Mouse (Mus musculus): ENCODE results near the gene Cnpy3. TPM values are rescaled to one million over a fixed set of nuclear protein-coding genes. Genes with fewer than 3 reads are reported as not detected.

Cnpy3 gene
- polyA plus RNA-seq, 1 experiment from 2014 or later: 54.9 TPM

DNA sequence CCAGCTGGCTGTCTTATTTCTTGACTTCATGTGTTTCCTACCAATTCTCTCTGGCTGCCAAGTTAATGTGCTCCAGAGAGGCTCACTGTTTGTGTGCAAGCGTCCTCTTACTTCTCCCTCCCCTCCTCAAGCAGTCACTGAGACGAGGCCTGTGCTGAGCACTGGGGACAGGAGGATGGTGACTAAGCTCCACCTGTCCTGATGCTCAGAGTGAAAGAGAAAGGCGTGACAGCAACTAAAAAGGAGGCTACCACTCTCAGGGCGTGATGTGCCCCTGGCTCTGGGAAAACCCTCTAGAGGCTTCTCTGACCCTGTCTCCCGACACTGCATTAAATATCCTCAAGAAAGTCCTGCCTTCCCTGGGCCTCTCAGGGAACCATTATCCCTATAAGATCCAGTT lies 2.7 kb downstream of the Cnpy3 start:
- Histone ChIP-seq H3K4me1 (ENCODE audit: control insufficient read depth, insufficient read depth, low read length) (peaks cover 7% of the 10 kb centered on the region; the same call in 1 of the 2 replicates), H3K4me2 (ENCODE audit: low read depth) (no peak overlapping the region), H3K9ac (ENCODE audit: low read length) (no peak overlapping the region), H3K36me3 (ENCODE audit: control insufficient read depth, insufficient read depth, low read length) (peaks cover 4% of the 10 kb centered on the region), H3K27me3 (ENCODE audit: control insufficient read depth, insufficient read depth, low read length) (no peaks in the 10 kb centered on the region), H3K27ac (ENCODE audit: low read depth, low read length) (no peak overlapping the region), H3K9me3 (ENCODE audit: control insufficient read depth, low read length) (no peaks in the 10 kb centered on the region), H3K4me3 (ENCODE audit: low read depth, low read length) (no peak overlapping the region)
- DNase-seq (ENCODE audit: low spot score) (no peak), ATAC-seq (ENCODE audit: insufficient read depth, low FRiP score, low TSS enrichment) (no peak)
- 87% methylated on average over 5 of the region's 5 CpGs for WGBS

DNA sequence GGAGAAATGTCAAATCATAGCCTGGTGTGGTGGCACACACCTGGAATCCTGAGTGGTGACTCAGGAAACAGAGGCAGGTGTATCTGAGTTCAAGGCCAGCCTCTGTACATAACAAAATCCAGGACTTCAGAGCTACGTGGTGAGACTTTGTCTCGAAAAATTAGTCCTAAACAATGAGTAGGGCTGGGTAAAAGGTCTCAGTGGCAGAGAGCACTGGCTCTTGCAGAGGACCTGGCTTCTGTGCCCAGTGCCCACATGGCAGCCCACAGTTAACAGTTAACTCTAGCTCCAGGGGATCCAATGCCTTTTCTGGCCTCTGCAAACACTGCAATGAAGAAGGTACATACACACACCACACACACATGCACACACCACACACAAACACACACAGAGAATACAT lies 4.2 kb downstream of the Cnpy3 start:
- H3K9me3 ChIP-seq (ENCODE audit: control insufficient read depth, low read length): no peaks in the 10 kb centered on the region
- no peak overlapping the region for H3K27ac ChIP-seq (ENCODE audit: low read depth, low read length)
- 98% methylated on average over 2 of the region's 2 CpGs for WGBS
- no peak overlapping the region for H3K9ac ChIP-seq (ENCODE audit: low read length)
- no peak overlapping the region for H3K4me2 ChIP-seq (ENCODE audit: low read depth)
- no peak overlapping the region for H3K4me3 ChIP-seq (ENCODE audit: low read depth, low read length)
- H3K4me1 ChIP-seq (ENCODE audit: control insufficient read depth, insufficient read depth, low read length): peaks cover 7% of the 10 kb centered on the region; the same call in 1 of the 2 replicates
- DNase-seq (ENCODE audit: low spot score) (no peak), ATAC-seq (ENCODE audit: insufficient read depth, low FRiP score, low TSS enrichment) (no peak)
- no peaks in the 10 kb centered on the region for H3K27me3 ChIP-seq (ENCODE audit: control insufficient read depth, insufficient read depth, low read length)
- H3K36me3 ChIP-seq (ENCODE audit: control insufficient read depth, insufficient read depth, low read length): peaks cover 4% of the 10 kb centered on the region

- H3K4me2 ChIP-seq (ENCODE audit: low read depth): no peak overlapping the region
- ATAC-seq (ENCODE audit: insufficient read depth, low FRiP score, low TSS enrichment): no peak
- no peaks in the 10 kb centered on the region for H3K27me3 ChIP-seq (ENCODE audit: control insufficient read depth, insufficient read depth, low read length)
- WGBS: 91% methylated on average over 8 of the region's 8 CpGs
- H3K9ac ChIP-seq (ENCODE audit: low read length): no peak overlapping the region
- no peaks in the 10 kb centered on the region for H3K9me3 ChIP-seq (ENCODE audit: control insufficient read depth, low read length)
- no peak overlapping the region for H3K4me3 ChIP-seq (ENCODE audit: low read depth, low read length)
- peaks cover 4% of the 10 kb centered on the region for H3K36me3 ChIP-seq (ENCODE audit: control insufficient read depth, insufficient read depth, low read length)
- H3K4me1 ChIP-seq (ENCODE audit: control insufficient read depth, insufficient read depth, low read length): peaks cover 7% of the 10 kb centered on the region; the same call in 1 of the 2 replicates
- no peak overlapping the region for H3K27ac ChIP-seq (ENCODE audit: low read depth, low read length)
- DNase-seq (ENCODE audit: low spot score): no peak
These were observed 4.8 kb downstream of the Cnpy3 start for GRCm38 (mm10) chr17:46747234-46747633.

- ATAC-seq (ENCODE audit: insufficient read depth, low FRiP score, low TSS enrichment) (no peak), DNase-seq (ENCODE audit: low spot score) (no peak)
- no peak overlapping the region for H3K27ac ChIP-seq (ENCODE audit: low read depth, low read length)
- H3K4me2 ChIP-seq (ENCODE audit: low read depth): no peak overlapping the region
- H3K4me1 ChIP-seq (ENCODE audit: control insufficient read depth, insufficient read depth, low read length): no peaks in the 10 kb centered on the region
- no peaks in the 10 kb centered on the region for H3K9me3 ChIP-seq (ENCODE audit: control insufficient read depth, low read length)
- H3K9ac ChIP-seq (ENCODE audit: low read length): no peak overlapping the region
- H3K4me3 ChIP-seq (ENCODE audit: low read depth, low read length): no peak overlapping the region
- H3K36me3 ChIP-seq (ENCODE audit: control insufficient read depth, insufficient read depth, low read length): peaks cover 4% of the 10 kb centered on the region
- 85% methylated on average over 2 of the region's 2 CpGs for WGBS
- no peaks in the 10 kb centered on the region for H3K27me3 ChIP-seq (ENCODE audit: control insufficient read depth, insufficient read depth, low read length)
These were observed 6.5 kb downstream of the Cnpy3 start for GRCm38 (mm10) chr17:46745506-46745905.

DNA sequence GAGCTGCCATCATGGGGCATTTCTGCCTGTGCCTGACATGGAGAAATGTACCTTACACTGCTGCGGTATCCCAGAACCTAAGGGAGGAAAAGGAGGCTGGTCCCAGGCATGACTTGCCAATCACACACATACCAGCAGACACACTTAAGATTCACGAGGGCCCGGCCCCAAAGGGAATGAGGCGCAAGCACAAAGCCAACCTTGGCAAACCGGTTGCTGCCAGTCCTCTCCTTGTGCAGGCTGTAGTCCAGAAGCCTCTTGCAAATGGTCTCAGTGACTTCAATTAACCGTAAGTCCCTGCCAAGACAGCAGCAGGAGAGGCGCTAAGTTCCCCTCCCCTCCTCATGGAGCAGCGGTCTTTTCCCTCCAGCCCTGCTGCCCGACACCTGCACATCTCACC lies 9.0 kb downstream of the Cnpy3 start:
- H3K9ac ChIP-seq (ENCODE audit: low read length): no peak overlapping the region
- no peaks in the 10 kb centered on the region for H3K4me1 ChIP-seq (ENCODE audit: control insufficient read depth, insufficient read depth, low read length)
- no peaks in the 10 kb centered on the region for H3K9me3 ChIP-seq (ENCODE audit: control insufficient read depth, low read length)
- no peak for ATAC-seq (ENCODE audit: insufficient read depth, low FRiP score, low TSS enrichment)
- DNase-seq (ENCODE audit: low spot score): no peak
- H3K36me3 ChIP-seq (ENCODE audit: control insufficient read depth, insufficient read depth, low read length): peaks cover 4% of the 10 kb centered on the region
- no peaks in the 10 kb centered on the region for H3K27me3 ChIP-seq (ENCODE audit: control insufficient read depth, insufficient read depth, low read length)
- H3K4me2 ChIP-seq (ENCODE audit: low read depth): no peak overlapping the region
- H3K27ac ChIP-seq (ENCODE audit: low read depth, low read length): no peak overlapping the region
- 90% methylated on average over 9 of the region's 9 CpGs for WGBS
- no peak overlapping the region for H3K4me3 ChIP-seq (ENCODE audit: low read depth, low read length)

GRCm38 (mm10) chr17:46741305-46741704 lies 10.7 kb downstream of the Cnpy3 start:
- DNase-seq (ENCODE audit: low spot score): no peak
- Histone ChIP-seq H3K4me3 (ENCODE audit: low read depth, low read length) (no peak overlapping the region), H3K27me3 (ENCODE audit: control insufficient read depth, insufficient read depth, low read length) (no peaks in the 10 kb centered on the region), H3K4me1 (ENCODE audit: control insufficient read depth, insufficient read depth, low read length) (no peaks in the 10 kb centered on the region), H3K36me3 (ENCODE audit: control insufficient read depth, insufficient read depth, low read length) (no peaks in the 10 kb centered on the region), H3K27ac (ENCODE audit: low read depth, low read length) (no peak overlapping the region), H3K4me2 (ENCODE audit: low read depth) (no peak overlapping the region), H3K9me3 (ENCODE audit: control insufficient read depth, low read length) (no peaks in the 10 kb centered on the region), H3K9ac (ENCODE audit: low read length) (no peak overlapping the region)
- ATAC-seq (ENCODE audit: insufficient read depth, low FRiP score, low TSS enrichment): no peak
- 96% methylated on average over 6 of the region's 6 CpGs for WGBS

GRCm38 (mm10) chr17:46736160-46736559 lies 15.9 kb downstream of the Cnpy3 start:
- DNase-seq (ENCODE audit: low spot score) (no peak), ATAC-seq (ENCODE audit: insufficient read depth, low FRiP score, low TSS enrichment) (no peak)
- 63% methylated on average over 9 of the region's 10 CpGs for WGBS
- H3K4me3 ChIP-seq (ENCODE audit: low read depth, low read length): no peak overlapping the region
- no peaks in the 10 kb centered on the region for H3K36me3 ChIP-seq (ENCODE audit: control insufficient read depth, insufficient read depth, low read length)
- no peaks in the 10 kb centered on the region for H3K4me1 ChIP-seq (ENCODE audit: control insufficient read depth, insufficient read depth, low read length)
- H3K27me3 ChIP-seq (ENCODE audit: control insufficient read depth, insufficient read depth, low read length): no peaks in the 10 kb centered on the region
- no peak overlapping the region for H3K27ac ChIP-seq (ENCODE audit: low read depth, low read length)
- H3K9ac ChIP-seq (ENCODE audit: low read length): no peak overlapping the region
- H3K9me3 ChIP-seq (ENCODE audit: control insufficient read depth, low read length): no peaks in the 10 kb centered on the region
- H3K4me2 ChIP-seq (ENCODE audit: low read depth): no peak overlapping the region

- ATAC-seq (ENCODE audit: insufficient read depth, low FRiP score, low TSS enrichment): no peak
- Histone ChIP-seq H3K4me1 (ENCODE audit: control insufficient read depth, insufficient read depth, low read length) (no peaks in the 10 kb centered on the region), H3K36me3 (ENCODE audit: control insufficient read depth, insufficient read depth, low read length) (no peaks in the 10 kb centered on the region)
These were observed 16.7 kb downstream of the Cnpy3 start for GRCm38 (mm10) chr17:46735287-46735686.

GRCm38 (mm10) chr17:46734055-46734454 lies 18.0 kb downstream of the Cnpy3 start:
- Histone ChIP-seq H3K36me3 (ENCODE audit: control insufficient read depth, insufficient read depth, low read length) (no peaks in the 10 kb centered on the region), H3K27me3 (ENCODE audit: control insufficient read depth, insufficient read depth, low read length) (peaks cover 5% of the 10 kb centered on the region; the same call in 1 of the 2 replicates), H3K9ac (ENCODE audit: low read length) (no peak overlapping the region), H3K4me2 (ENCODE audit: low read depth) (no peak overlapping the region), H3K4me1 (ENCODE audit: control insufficient read depth, insufficient read depth, low read length) (no peaks in the 10 kb centered on the region), H3K27ac (ENCODE audit: low read depth, low read length) (no peak overlapping the region), H3K9me3 (ENCODE audit: control insufficient read depth, low read length) (no peaks in the 10 kb centered on the region), H3K4me3 (ENCODE audit: low read depth, low read length) (no peak overlapping the region)
- DNase-seq (ENCODE audit: low spot score) (no peak), ATAC-seq (ENCODE audit: insufficient read depth, low FRiP score, low TSS enrichment) (no peak)
- WGBS: 94% methylated on average over 3 of the region's 3 CpGs

More at GRCm38 (mm10) chr17:46735287-46735686, 16.7 kb downstream of the Cnpy3 start:
- H3K4me3 ChIP-seq (ENCODE audit: low read depth, low read length): no peak overlapping the region
- no peak overlapping the region for H3K4me2 ChIP-seq (ENCODE audit: low read depth)
- no peaks in the 10 kb centered on the region for H3K9me3 ChIP-seq (ENCODE audit: control insufficient read depth, low read length)
- no peak overlapping the region for H3K9ac ChIP-seq (ENCODE audit: low read length)
- H3K27me3 ChIP-seq (ENCODE audit: control insufficient read depth, insufficient read depth, low read length): no peaks in the 10 kb centered on the region
- WGBS: 86% methylated on average over 7 of the region's 7 CpGs
- DNase-seq (ENCODE audit: low spot score): no peak
- no peak overlapping the region for H3K27ac ChIP-seq (ENCODE audit: low read depth, low read length)

Data from neural tube, embryonic 11.5 days (tissue).